Mouse (Mus musculus): ENCODE measurements at regions not wholly inside any gene's neighbourhood (a gene's known extent, or its start where the extent isn't known, plus 50 kb on each side); places are given as distances from the start of the nearest gene placed in this dataset.

GRCm38 (mm10) chr12:99627898-99628231 is 64.5 kb upstream of the Foxn3 start:
- dilution Hi-C loops (cut with MboI; ENCODE audit: extremely low pct_ligation_motif_present, extremely low pct_unique_long_range_greater_than_20kb, low sequenced_read_pairs) (no loop called here), in situ Hi-C loops (cut with MboI; ENCODE audit: low pct_ligation_motif_present, low pct_unique_long_range_greater_than_20kb, low sequenced_read_pairs) (loop anchor here (5.0 to 25.0 kb wide), 2 partner anchors 66 to 541 kb away; partner anchors contain the start of gene Foxn3)
- H3K36me3 ChIP-seq (replicated peaks in 1 of 2; ENCODE audit: control insufficient read depth in 1 of 2, insufficient read depth in 1 of 2, low read length in 1 of 2): no peaks in the 10 kb centered on the region
- H3K9me3 ChIP-seq (replicated peaks; ENCODE audit: low read length): no peaks in the 10 kb centered on the region
- no peaks in the 10 kb centered on the region for H3K79me2 ChIP-seq (replicated peaks; ENCODE audit: control insufficient read depth, extremely low read depth, insufficient read depth, poor library complexity, severe bottlenecking)
- peak overlapping the region; percentile 59 for H3K9ac ChIP-seq (ENCODE audit: insufficient read depth, low read depth)
- peak overlapping the region; percentile 45 for H3K4me2 ChIP-seq (ENCODE audit: insufficient read depth, low read depth, poor library complexity, severe bottlenecking)
- H3K4me1 ChIP-seq (ENCODE audit: control insufficient read depth in 1 of 2, insufficient read depth in 2 of 2): peaks cover 5 to 48% of the 10 kb centered on the region in 2 experiments
- H3K27me3 ChIP-seq (replicated peaks): no peaks in the 10 kb centered on the region
- TF ChIP-seq EP300 (IDR thresholded peaks at IDR 0.05; ENCODE audit: low read length): 0 out of 2 replicates have a peak, but pooled peaks have one; percentile 32
- peak; percentile 14 for TF ChIP-seq RAD21 (IDR thresholded peaks at IDR 0.05; ENCODE audit: low read depth, low read length)
- peak; percentile 98 for TF ChIP-seq MXI1 (IDR thresholded peaks at IDR 0.05; ENCODE audit: low read depth, low read length)
- TF ChIP-seq USF1 (IDR thresholded peaks at IDR 0.05; ENCODE audit: low read depth, low read length): peak; percentile 71
- peak; percentile 82 for TF ChIP-seq SIN3A (IDR thresholded peaks at IDR 0.05; ENCODE audit: low read length)
- peak; percentile 54; the same call in 1 of the 2 replicates for TF ChIP-seq POLR2A (IDR thresholded peaks at IDR 0.05; ENCODE audit: low read depth, low read length)
- no peak for TF ChIP-seq JUND (conservative IDR thresholded peaks at IDR 0.05; ENCODE audit: low read depth, low read length)
- TF ChIP-seq TBP (conservative IDR thresholded peaks at IDR 0.05; ENCODE audit: low read depth, low read length): no peak
- no peak for TF ChIP-seq MAFK (IDR thresholded peaks at IDR 0.05; ENCODE audit: insufficient replicate concordance, low read length)
- 0 out of 2 replicates have a peak, but pooled peaks have one; percentile 14 for TF ChIP-seq HCFC1 (IDR thresholded peaks at IDR 0.05; ENCODE audit: low read depth, low read length)
- TF ChIP-seq E2F4 (IDR thresholded peaks at IDR 0.05; ENCODE audit: insufficient replicate concordance, low read depth, low read length): no peak
- TF ChIP-seq ELF1 (IDR thresholded peaks at IDR 0.05; ENCODE audit: low read depth, low read length): peak; percentile 56
- TF ChIP-seq RCOR1 (conservative IDR thresholded peaks at IDR 0.05; ENCODE audit: low read depth, low read length): no peak
- TF ChIP-seq ETS1 (conservative IDR thresholded peaks at IDR 0.05; ENCODE audit: low read depth, low read length): peak; percentile 52; the same call in 1 of the 2 replicates
- TF ChIP-seq UBTF (IDR thresholded peaks at IDR 0.05; ENCODE audit: low read depth, low read length): no peak
- peak; percentile 46 for TF ChIP-seq USF2 (conservative IDR thresholded peaks at IDR 0.05; ENCODE audit: low read depth, low read length)
- no peak for TF ChIP-seq BHLHE40 (IDR thresholded peaks at IDR 0.05; ENCODE audit: low read depth, low read length)
- TF ChIP-seq MAX (IDR thresholded peaks at IDR 0.05; ENCODE audit: low read length): peak; percentile 95
- peak; percentile 92 for TF ChIP-seq CHD2 (IDR thresholded peaks at IDR 0.05; ENCODE audit: low read length)
- TF ChIP-seq MAZ (IDR thresholded peaks at IDR 0.05; ENCODE audit: low read depth, low read length): peak; percentile 61; the same call in 1 of the 2 replicates
- TF ChIP-seq NRF1 (IDR thresholded peaks at IDR 0.05; ENCODE audit: low read depth, low read length): peak; percentile 74
- peak; percentile 99 for TF ChIP-seq MYC (IDR thresholded peaks at IDR 0.05; ENCODE audit: low read depth, low read length)
- peak overlapping the region; percentile 35 to 70 (median 62) for H3K4me3 ChIP-seq (replicated peaks in 1 of 3; ENCODE audit: low read depth in 2 of 3, low read length in 2 of 3, poor library complexity in 1 of 3)
- H3K27ac ChIP-seq (ENCODE audit: insufficient read depth, low read depth): peak overlapping the region; percentile 66; the same call in 1 of the 2 replicates
- peak; percentile 93 for DNase-seq (ENCODE audit: extremely low read depth)
